Mouse (Mus musculus) pancreas, adult 10 weeks (tissue): ENCODE results near the gene Gm47955. TPM values are rescaled to one million over a fixed set of nuclear protein-coding genes. Genes with fewer than 3 reads are reported as not detected.

ENCODE experiments used
- polyA plus RNA-seq: library from polyadenylated mRNA; stranded (reverse); fragments of 350-450 nt; fragmentation: Illumina TruSeq; extraction: RNeasy Lipid Tissue Mini Kit (QIAGEN cat#74804); gene quantifications from one replicate; pipeline ENCODE4 v1.2.3, GENCODE M21; 2015; ENCODE audit warnings: low read depth, low replicate concordance; ENCODE audit not compliant: insufficient read depth

Gm47955 gene
- polyA plus RNA-seq = not detected

GRCm38 (mm10) chr1:82959870-82960385 is at the start of gene Gm47955:
Gene Gm47955 (plus strand): TSS chr1:82960286.

DNA sequence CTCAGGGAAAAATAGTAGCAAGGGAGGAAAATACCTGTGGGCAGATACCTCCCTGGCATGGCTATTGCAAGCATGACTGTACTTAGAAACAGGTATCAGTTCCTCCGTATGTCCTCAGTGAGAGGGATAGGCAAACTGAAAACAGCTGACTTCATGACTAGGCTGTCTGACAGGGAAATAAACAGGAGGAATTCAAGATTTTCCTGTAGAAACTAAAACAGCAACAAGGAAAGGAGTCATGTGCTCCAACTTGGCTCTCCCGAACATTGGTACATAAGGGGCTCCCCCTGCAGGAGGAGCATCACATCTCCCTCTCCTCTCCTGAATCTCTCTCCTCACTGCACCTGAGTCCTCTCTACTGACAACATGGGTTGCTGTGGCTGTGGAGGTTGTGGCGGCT is 47.1 kb upstream of the Gm47955 start, which contains the start of gene A030005L19Rik:
Gene A030005L19Rik (plus strand): TSS at position 301 of the 400 bp plus-strand sequence.

DNA sequence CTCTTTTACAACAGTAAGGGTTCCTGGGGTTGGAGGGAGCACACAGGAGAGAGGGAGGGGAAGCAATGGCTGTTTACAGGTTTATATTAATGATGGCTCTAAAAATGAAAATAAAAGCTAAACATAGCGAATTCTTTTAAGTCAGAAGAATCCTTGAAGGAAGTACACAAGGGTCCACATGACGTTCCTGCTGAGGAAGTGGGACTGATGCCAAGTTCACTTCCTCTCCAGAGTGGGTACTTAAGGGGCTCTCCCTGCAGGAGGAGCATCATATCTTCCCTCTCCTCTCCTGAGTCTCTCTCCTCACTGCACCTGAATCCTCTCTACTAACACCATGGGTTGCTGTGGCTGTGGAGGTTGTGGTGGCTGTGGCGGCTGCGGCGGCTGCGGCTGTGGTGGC is 35.4 kb upstream of the Gm47955 start, which contains the start of gene A030014E15Rik:
Gene A030014E15Rik (plus strand): TSS at position 268 of the 400 bp plus-strand sequence.

GRCm38 (mm10) chr1:82931326-82931725 is 28.8 kb upstream of the Gm47955 start, which contains the start of gene Gm6217:
Gene Gm6217 (minus strand): TSS chr1:82931399.

DNA sequence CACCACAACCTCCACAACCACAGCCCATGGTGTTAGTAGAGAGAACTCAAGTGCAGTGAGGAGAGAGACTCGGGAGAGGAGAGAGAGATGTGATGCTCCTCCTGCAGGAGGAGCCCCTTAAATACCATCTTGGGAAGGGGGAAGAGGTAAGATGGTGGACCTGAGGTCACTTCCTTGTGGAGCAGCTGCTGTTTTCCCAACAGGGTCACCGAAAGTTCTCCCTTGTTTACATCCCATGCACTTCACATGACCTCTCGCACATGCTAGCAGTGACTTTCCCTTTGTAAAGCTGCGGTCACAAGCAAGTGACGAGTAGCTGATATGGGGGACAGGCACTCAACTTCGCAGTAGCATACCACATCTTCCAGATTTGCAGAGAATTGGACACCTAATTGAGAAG is 16.8 kb upstream of the Gm47955 start, which contains the start of gene A030003K21Rik:
Gene A030003K21Rik (minus strand): TSS at position 94 of the 400 bp plus-strand sequence.

GRCm38 (mm10) chr1:82955913-82956312 is 4.2 kb upstream of the Gm47955 start, which contains the start of gene Gm7544:
Gene Gm7544 (minus strand): TSS chr1:82956013.

GRCm38 (mm10) chr1:83000306-83000705 is 40.2 kb downstream of the Gm47955 start, which contains the start of gene Gm47959:
Gene Gm47959 (plus strand): TSS chr1:83000548.

Other genes with a start within 250 kb of the Gm47955 start
- 30.1 TPM for gene Mff, start 235.4 kb upstream of the Gm47955 start, polyA plus RNA-seq
- gene Tm4sf20, start 191.8 kb upstream of the Gm47955 start, polyA plus RNA-seq = not detected
- not detected for gene Gm47791, start 189.0 kb upstream of the Gm47955 start, polyA plus RNA-seq
- 3.6 TPM for gene Agfg1, start 120.8 kb upstream of the Gm47955 start, polyA plus RNA-seq
- gene A030005L19Rik, start 47.0 kb upstream of the Gm47955 start, polyA plus RNA-seq = not detected
- not detected for gene A030014E15Rik, start 35.4 kb upstream of the Gm47955 start, polyA plus RNA-seq
- not detected for gene Gm6217, start 28.9 kb upstream of the Gm47955 start, polyA plus RNA-seq
- gene A030003K21Rik, start 16.9 kb upstream of the Gm47955 start, polyA plus RNA-seq = not detected
- not detected for gene Gm7544, start 4.3 kb upstream of the Gm47955 start, polyA plus RNA-seq
- not detected for gene Gm47959, start 40.3 kb downstream of the Gm47955 start, polyA plus RNA-seq
- not detected for gene Slc19a3, start 78.2 kb downstream of the Gm47955 start, polyA plus RNA-seq
- not detected for gene Krtap28-10, start 82.2 kb downstream of the Gm47955 start, polyA plus RNA-seq
- not detected for gene Gm47969, start 84.6 kb downstream of the Gm47955 start, polyA plus RNA-seq
- gene A030005K14Rik, start 99.1 kb downstream of the Gm47955 start, polyA plus RNA-seq = not detected
- gene Krtap28-13, start 100.6 kb downstream of the Gm47955 start, polyA plus RNA-seq = not detected
- not detected for gene Ccl20, start 156.5 kb downstream of the Gm47955 start, polyA plus RNA-seq
- not detected for gene Daw1, start 199.5 kb downstream of the Gm47955 start, polyA plus RNA-seq